Mouse (Mus musculus) ovary, postnatal 14 days (tissue): ENCODE results near the gene Insm1.

Experiments
- DNase-seq: peaks from one replicate; pipeline ENCODE4 v3.0.0; 2022; ENCODE audit warnings: low spot score

The Insm1 gene

DNA sequence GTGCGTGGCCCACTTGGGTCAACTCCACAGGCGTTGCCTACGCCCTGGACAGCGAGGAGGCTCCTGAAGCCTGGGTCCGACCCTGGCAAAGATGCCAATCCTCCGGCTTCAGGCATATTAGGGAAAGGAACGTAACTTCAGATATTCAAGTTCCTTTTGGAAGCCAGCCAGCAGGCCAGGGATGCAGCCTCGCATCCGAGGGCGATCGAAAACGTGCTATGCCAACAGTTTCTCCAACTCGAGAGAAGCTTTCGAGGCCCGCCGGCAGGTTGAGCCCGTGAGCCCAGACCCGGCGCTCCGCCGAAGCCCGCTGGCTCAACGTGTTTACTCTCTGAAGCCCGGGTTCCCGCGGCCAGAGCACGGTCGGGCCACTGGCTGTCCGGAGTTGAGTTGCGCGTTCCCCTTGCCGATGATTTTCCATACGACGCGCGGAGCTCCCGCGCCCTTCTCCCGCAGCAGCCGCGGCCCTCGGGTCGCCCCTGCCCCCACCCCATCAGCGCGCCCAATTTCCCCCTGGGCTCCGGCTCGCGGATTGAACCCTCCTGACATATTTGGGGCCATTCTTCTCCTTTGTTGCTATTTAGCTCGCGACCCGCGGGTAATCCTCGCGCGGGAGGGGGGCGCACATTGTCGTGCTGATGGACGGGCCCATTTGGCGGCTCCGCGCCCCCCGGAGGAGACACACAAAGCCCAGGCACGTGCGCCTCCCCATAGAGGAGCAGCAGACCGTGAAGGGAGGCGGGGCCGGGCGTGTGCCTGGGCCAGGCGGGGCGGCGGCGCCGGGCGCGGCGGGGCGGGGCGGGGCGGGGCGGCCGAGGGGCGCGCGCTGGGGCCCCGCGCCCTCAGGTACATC lies at the start of gene Insm1:
TSS of gene Insm1 (plus strand) at position 846 of the 853 bp plus-strand sequence.
- no peak for DNase-seq

DNA sequence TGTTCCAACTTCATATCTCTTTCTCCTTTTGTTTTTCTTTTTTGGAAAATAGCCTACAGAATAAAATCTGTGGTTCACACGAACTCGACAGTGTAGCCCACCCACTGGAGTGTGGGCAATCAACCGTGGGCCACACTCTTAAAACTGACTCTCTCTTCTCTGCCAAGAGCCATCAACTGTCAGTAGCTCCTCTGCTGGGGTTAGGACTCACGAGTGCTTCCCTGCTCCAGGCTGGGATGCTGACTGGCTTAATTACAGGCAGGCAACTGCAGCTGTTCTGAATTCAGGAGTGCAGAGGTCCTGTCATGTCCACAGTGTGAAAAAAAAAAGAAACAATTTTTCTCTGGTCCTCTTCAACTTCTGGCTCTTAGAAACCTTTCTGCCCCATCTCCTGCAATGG lies 49.6 kb upstream of the Insm1 start:
- DNase-seq: no peak

- DNase-seq: no peak
Observed at GRCm38 (mm10) chr2:146174173-146174572, 47.5 kb upstream of the Insm1 start.

DNA sequence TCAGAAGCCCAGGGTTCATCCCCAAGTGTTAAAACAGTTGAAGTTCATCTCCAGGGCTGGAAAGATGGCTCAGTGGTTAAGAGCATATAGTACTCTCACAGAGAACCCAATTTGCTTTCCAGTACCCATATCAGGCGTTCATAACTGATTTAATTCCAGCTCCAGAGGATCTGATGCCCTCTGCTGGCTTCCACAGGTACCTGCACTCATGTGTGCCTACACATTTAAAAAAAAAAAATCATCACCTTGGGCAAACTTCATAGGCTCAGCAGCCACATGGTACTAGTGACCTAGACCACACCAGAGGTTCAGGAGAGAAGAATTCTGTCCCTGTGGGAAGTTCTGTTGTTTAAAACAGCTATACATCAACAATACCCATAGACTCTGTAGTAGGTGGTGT lies 43.0 kb upstream of the Insm1 start:
- no peak for DNase-seq

DNA sequence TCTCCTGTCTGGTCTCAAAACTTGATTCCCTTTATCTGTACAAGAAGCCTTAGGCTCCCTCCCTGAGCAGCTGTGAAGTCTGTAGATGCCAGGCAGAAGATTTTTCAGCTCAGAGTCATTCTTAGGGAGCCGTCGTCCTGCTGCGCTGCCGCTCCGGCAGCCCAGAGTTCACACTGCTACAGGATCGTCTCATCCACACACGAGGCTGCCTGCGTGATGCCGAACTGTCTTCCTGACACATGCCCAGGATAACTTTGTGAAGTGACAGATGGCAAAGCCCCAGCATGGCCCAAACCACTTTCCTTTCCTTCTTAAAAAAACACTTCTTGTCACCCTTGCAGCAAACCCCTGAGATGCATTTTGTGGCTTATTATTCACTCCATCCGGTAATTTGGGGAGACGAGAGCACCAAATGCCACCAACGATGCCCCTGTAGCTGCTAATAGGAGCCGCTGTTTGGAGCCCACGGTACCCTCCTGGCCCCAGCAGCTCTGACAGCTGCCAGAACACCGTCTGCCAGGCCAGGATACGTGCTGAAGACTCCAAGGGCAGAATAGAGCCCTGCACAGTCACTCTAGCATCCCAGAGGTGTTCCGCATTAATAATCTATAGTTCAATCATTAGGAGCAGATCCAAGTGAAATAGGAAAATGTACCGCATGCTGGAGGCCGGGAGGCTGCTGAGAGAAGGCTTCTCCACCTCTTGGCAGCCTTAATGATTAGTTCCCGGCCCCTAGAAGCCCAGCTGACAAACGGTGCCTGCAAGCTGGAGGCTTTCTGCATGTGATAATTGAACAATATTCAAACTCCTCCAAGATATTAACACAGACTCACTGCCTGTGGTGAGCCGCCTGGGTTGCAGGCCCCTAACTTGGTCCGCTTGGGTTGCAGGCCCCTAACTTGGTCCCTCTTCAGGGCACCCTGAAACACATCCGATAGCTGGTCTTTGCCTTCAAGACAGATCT lies 37.6 kb upstream of the Insm1 start:
- DNase-seq: no peak

- no peak for DNase-seq
Observed at GRCm38 (mm10) chr2:146196126-146196525, 25.6 kb upstream of the Insm1 start.

DNA sequence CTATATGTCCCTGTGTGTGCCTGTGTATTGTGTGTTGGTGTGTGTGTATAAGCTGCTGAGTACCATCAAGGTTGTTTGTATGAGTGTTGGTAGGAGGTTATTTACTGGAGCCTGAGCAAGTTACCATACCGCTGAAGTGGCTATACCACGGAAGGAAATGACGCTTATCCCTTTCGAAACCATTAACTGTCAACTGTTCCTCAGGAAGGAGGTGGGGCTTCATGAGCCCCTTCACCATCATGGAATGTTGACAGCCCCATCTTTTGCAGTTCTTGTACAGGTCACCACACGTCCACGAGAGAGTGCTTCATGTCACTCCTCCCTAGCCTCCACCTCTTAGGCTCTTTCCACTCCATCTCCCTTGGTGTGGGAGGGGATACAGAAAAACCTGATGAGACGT lies 23.8 kb upstream of the Insm1 start:
- DNase-seq: no peak

DNA sequence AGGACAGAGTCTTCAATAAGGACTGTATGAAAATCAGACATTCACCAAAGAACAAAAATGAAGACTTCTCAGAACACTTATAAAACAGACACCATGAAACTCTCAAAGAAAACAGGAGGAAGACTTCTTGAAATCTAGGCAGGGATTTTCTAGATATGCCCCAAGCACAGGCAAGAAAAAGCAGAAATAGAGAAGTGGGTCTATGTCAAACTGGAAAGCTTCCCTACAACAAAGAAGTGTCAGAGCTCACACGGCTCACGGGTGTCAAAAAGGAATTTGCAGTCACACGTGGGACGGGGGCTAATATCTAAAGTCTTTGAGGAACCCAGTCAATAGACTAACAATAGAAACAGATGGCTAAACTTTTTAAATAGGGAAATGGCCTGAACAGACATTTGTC lies 10.8 kb upstream of the Insm1 start:
- DNase-seq: no peak

- no peak for DNase-seq
Observed at GRCm38 (mm10) chr2:146214715-146215114, 7.0 kb upstream of the Insm1 start.

DNA sequence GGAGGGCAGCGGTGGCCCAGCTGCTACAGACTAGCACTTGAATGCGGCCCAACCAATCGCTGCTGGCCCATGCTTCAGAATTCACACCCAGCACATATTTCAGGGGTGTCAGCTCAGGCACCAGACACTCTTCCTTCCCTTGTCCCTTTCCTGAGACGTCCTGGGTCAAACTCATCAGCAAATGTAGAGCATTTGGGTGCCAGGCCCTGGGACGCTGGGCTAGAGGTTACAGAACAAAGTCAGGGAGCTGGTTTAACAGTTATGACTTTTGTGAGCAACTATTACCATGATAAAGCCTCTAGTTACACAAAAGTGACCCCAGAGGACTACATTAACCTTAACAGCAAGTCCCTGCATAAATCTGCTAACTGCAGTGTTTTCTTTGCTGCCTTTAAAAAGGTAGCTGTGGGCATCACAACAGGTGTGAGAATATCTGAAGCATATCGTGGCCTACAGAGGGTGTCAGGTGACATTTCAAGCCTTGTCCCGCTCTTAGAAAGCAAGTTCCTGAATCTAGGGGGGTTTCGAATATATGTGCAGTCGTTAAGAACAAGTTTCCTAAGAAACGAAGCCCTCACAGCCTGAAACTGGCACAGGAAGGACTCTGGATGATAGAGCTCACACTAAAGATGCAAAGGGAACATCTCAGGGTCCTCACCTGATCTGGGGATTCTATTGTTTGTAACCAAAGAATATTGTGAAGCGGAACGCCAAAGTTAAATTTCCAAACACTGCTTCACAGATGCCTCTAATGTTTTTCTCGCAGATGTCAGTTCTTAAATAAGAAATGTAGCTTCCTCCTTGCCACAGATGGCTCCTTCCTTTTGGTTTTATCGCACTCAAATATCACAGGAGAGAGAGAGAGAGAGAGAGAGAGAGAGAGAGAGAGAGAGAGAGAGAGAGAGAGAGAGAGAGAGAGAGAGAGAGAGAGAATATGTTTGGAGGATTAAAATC lies 5.3 kb upstream of the Insm1 start:
- DNase-seq: no peak

DNA sequence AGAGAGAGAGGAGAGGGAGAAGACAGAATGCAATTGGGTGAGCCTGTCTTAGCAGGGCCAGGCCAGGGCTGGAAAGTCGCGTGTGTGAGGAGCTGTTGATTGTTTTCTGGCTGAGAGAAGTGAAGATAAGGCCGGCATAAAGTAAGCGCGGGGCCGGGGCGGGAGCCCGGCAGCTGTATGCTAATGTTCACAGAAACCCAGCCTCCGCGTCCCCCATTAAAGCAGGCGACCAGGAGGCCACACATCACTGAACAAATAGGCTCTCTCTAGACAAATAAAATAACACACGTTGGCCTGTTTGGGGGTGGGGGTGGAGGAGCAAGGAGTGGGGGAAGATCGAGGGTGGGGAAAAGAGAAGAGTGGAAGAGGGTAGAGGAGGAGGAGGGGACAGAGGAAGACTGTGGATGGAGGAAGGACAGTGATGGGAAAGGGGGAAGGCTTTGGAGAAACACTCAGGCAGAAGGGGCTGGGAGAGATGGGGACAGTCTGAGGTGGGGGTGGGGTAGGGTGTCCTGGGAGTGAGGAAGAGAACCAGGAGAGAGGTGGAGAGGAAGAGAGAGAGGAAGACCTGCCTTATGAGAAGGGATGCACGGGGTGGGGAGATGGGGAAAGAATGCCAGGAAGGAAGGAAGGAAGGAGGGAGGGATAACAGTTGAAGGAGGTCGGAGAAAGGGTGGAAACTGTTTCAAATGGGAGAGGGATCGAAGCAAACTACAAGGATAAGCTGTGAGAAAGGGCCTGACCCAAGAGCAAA lies 4.3 kb upstream of the Insm1 start:
- DNase-seq: no peak

GRCm38 (mm10) chr2:146218161-146218691 lies 3.5 kb upstream of the Insm1 start:
- no peak for DNase-seq

GRCm38 (mm10) chr2:146218881-146219535 lies 2.7 kb upstream of the Insm1 start:
- no peak for DNase-seq

DNA sequence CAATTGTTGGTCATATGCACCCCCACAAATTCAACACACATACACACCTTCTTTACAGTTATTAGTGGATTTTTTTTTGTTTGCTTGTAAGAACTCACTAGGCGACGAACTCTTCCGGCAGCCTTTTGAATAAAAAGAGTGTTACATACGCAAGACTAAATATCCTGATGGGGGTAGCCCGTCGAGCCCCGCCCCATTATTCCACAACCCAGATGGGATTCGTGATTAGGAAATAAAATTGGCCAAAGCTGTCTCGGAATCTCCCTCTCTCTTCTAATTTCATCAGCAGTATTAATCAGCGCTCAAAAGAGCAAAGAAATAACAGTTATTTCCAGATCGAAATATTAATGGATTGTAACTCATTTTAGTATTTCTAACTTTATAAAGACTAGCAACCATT lies 1.9 kb upstream of the Insm1 start:
- no peak for DNase-seq

GRCm38 (mm10) chr2:146220591-146221075 lies 1.1 kb upstream of the Insm1 start:
- DNase-seq: no peak

- DNase-seq: no peak
Observed at GRCm38 (mm10) chr2:146221929-146222278, 183 bp downstream of the Insm1 start.

GRCm38 (mm10) chr2:146222279-146223175 lies 806 bp downstream of the Insm1 start:
- DNase-seq: no peak

- DNase-seq: no peak
Observed at GRCm38 (mm10) chr2:146223176-146223905, 1.6 kb downstream of the Insm1 start.
